Mouse (Mus musculus) bone marrow macrophage, adult 2 months (primary cell): ENCODE results near the gene Tax1bp3. TPM values are rescaled to one million over a fixed set of nuclear protein-coding genes. Genes with fewer than 3 reads are reported as not detected.

Experiments used
- H3K27ac ChIP-seq: 2 replicates; pipeline ENCODE4 v1.5.1; 2012; ENCODE audit warnings: low read depth, low read length; ENCODE audit not compliant: insufficient read depth
- H3K4me1 ChIP-seq: 2 replicates; pipeline ENCODE4 v1.6.1; 2012; ENCODE audit warnings: low read length; ENCODE audit not compliant: control insufficient read depth, insufficient read depth
- H3K4me3 ChIP-seq: 2 replicates; pipeline ENCODE4 v1.5.1; 2012; ENCODE audit warnings: mild to moderate bottlenecking, low read length, moderate library complexity; ENCODE audit not compliant: insufficient read depth
- CTCF ChIP-seq: IDR thresholded peaks from 2 replicates; pipeline ENCODE4 v1.5.1; 2012; ENCODE audit warnings: low read depth, mild to moderate bottlenecking, low read length, moderate library complexity
- POLR2A ChIP-seq: IDR thresholded peaks from 2 replicates; pipeline ENCODE4 v1.6.1; 2012; ENCODE audit warnings: mild to moderate bottlenecking, low read depth, low read length, borderline replicate concordance
- polyA plus RNA-seq: library from polyadenylated mRNA; stranded (reverse); fragments of >200 nt; gene quantifications from 2 replicates; pipeline ENCODE4 v1.2.4, GENCODE M21; 2012; ENCODE audit not compliant: missing spikeins, insufficient read depth, insufficient read length

The Tax1bp3 gene
- polyA plus RNA-seq, 1 experiment: 37.3 TPM

DNA sequence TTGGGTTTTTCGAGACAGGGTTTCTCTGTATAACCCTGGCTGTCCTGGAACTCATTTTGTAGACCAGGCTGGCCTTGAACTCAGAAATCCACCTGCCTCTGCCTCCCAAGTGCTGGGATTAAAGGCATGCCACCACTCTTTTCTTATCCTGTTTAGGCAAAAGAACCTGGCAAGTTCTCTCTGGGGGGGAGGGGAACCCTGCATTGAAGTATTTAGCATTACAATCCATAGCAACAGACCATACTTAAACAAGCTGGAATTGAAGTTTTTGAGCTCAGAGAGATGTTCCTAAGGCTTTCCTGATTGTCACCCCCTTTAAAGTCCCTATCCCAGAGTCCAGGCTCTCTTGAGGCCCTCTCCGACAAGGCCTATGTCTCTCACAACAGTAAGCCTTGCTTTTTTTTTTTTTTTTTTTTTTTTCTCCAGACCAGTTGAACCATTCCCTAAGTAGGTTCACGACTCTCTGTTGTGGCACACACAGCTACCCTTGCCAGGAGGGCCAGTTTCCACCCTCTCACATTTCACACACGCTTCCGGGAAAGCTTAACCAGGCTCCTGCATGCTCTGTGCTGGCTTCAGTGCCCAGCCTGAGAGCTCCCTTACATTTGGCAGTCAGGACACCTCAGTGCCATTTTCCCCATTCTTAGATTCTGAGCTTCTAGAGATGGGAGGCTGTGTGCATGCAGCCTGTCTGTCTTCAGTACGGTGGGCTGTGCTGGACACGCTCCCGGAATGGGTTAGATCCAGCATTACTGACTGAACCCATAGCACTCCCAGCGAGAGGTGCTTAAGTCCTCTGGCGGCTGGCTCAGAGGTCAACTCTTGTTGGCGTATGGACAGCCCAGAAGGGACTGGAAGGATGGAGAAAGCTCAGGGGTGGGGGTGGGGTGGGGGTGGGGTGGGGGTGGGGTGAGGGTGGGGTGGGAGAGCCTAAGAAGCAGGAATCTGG is 30.6 kb upstream of the Tax1bp3 start:
- Histone ChIP-seq H3K27ac (no peak overlapping the region), H3K4me1 (no peaks in the 10 kb centered on the region), H3K4me3 (no peak overlapping the region)
- no peak for TF ChIP-seq POLR2A
- no peak for TF ChIP-seq CTCF

- no peak overlapping the region for H3K4me3 ChIP-seq
- no peak overlapping the region for H3K27ac ChIP-seq
- TF ChIP-seq POLR2A (no peak), CTCF (no peak)
- H3K4me1 ChIP-seq: no peaks in the 10 kb centered on the region
Measured at GRCm38 (mm10) chr11:73146975-73147365, 29.9 kb upstream of the Tax1bp3 start.

DNA sequence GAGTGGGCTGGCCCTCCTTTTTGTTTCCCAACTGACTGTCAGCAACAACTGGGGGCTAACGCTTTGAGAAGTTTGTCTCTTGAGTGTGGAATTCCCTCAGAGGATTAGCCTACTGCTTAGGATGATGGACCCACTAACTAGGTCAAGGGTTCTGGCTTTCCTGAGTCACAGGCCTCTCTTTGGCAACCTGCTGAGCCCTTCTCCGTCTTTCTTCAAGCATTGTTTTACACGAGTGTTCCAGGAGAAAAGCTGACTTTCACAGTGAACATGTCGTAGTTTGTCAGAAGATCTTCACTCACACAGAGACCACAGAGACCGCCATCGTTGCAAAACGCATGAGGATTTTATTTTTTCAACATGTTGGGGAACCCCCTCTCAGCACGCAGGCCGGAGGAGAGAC is 28.7 kb upstream of the Tax1bp3 start:
- no peak overlapping the region for H3K4me3 ChIP-seq
- H3K4me1 ChIP-seq: no peaks in the 10 kb centered on the region
- no peak overlapping the region for H3K27ac ChIP-seq
- TF ChIP-seq POLR2A (no peak), CTCF (no peak)

DNA sequence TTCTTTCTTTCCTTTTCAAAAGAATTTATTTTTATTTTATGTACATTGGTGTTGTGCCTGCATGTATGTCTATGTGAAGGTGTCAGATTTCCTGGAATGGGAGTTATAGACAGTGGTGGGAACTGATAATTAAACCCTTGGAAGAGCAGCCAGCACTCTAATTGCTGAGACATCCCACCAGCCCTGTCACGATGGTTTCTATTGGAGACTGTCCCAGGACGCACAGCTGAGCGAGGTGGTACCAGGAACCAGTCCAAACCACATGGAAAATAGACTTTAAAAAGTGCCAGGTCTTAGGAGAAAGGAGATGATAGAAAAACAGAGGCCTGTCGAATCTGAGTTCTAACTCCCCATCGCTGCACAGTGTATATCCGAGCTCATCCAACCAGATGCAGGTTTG is 21.8 kb upstream of the Tax1bp3 start:
- Histone ChIP-seq H3K27ac (no peak overlapping the region), H3K4me3 (no peak overlapping the region), H3K4me1 (no peaks in the 10 kb centered on the region; the same call in 1 of the 2 replicates)
- no peak for TF ChIP-seq CTCF
- TF ChIP-seq POLR2A: no peak

DNA sequence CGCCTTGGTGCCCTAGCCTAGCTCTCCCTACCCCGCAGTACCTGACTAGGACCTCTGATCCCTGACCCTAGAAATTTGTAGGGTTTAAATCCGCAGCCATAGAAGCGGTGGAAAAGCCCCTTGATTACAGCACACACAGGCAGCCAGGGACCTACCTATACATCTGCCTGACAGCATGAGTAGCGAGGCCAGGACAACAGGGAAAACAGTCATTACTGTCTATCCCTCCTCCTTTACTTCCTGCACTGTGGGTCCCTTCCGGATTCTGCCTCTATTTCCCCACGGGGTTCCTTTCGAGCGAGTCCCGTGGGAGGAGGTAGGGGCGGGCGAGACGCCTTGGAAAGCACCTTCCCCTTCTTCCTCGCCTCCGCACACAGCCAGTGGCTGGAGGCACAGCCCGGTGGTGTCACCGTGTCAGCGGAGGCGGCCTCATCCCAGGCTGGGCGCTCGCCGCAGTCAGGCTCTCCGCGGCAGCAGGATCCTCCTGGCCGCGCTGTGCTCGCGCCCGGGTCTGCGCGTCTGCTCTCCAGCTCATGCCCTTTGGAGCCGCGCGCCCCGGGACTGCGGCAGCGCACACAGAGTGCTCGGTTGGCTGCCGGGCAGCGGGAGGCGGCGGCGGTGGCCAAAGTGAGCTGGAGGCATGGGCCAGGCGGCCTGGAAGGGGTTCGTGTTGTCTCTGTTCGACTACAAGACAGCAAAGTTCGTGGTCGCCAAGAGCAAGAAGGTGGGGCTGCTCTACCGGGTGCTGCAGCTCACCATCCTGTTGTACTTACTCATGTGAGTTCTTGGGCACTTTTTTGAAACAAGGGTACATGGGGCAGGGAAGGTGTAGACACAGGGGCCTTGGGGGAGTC is 16.7 kb upstream of the Tax1bp3 start, which contains the start of gene P2rx5:
Gene P2rx5, plus strand, starts transcription at position 465 of the 854 bp plus-strand sequence.
- no peak within 1 kb of the TSS for H3K27ac ChIP-seq
- TF ChIP-seq CTCF: no peak
- H3K4me1 ChIP-seq: peaks cover 15% of the 10 kb centered on the region
- H3K4me3 ChIP-seq: peak within 1 kb of the TSS; percentile 52

- TF ChIP-seq POLR2A (no peak), CTCF (no peak)
- Histone ChIP-seq H3K4me1 (peaks cover 15% of the 10 kb centered on the region), H3K4me3 (no peak overlapping the region), H3K27ac (no peak overlapping the region)
Measured at GRCm38 (mm10) chr11:73160811-73161200, 16.1 kb upstream of the Tax1bp3 start.

DNA sequence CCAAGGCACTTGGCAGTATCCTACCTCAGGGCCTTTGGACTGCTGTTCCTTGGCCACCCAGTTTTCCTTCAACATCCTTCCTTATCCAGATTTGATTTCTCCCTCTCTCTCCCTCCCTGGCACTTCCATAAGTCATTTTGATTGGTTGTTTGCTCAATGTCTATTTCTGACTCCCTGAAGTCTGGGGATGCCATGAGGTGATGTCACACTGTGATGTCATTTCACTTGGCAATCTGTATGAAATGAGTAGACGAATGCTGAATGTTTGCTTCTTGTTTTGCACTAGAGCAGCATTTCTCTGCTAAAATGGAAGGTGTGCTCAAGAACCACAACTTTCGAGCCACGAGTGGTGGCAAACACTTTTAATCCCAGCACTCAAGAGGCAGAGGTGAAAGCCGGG is 15.3 kb upstream of the Tax1bp3 start:
- no peak for TF ChIP-seq POLR2A
- TF ChIP-seq CTCF: no peak
- Histone ChIP-seq H3K4me1 (peaks cover 15% of the 10 kb centered on the region), H3K4me3 (no peak overlapping the region), H3K27ac (no peak overlapping the region)

DNA sequence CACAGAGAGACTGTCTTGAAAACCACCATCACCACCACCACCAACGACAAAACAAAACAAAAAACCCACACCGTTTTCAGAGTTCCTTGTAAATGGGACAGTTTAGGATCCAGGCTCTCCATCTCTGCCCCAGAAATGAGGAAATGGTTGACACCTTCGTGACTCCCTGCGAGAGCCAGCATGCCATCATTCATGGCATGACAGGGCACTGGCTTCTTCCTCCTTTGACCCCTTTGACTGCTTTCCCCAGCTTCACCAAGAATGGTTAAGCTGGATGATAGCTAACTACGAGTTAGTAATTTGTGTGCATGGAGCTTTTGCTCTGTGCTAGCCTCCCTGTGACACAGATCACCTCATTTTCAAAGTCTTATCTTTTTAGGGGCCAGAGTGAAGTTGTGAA is 14.6 kb upstream of the Tax1bp3 start:
- Histone ChIP-seq H3K27ac (no peak overlapping the region), H3K4me3 (no peak overlapping the region), H3K4me1 (peaks cover 15% of the 10 kb centered on the region)
- no peak for TF ChIP-seq CTCF
- no peak for TF ChIP-seq POLR2A

DNA sequence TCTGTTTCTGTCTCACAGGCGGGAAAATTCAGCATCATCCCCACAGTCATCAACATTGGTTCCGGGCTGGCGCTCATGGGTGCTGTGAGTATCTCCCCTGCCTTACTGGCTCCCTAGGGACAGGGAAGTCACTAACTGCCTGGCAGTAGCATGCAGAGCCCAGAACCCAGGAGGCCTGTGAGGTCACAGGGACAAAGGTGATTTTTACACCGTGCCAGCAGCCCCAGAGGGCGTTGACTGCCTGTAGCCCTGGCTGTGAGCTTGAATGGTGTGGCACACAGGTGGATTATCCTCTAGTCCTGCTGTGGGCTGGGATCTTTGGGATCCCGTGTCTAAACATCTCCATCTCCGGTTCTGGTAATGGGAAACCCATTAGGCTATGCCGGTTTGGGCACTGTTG is 8.8 kb upstream of the Tax1bp3 start:
- no peak for TF ChIP-seq POLR2A
- no peak for TF ChIP-seq CTCF
- H3K4me1 ChIP-seq: no peaks in the 10 kb centered on the region

DNA sequence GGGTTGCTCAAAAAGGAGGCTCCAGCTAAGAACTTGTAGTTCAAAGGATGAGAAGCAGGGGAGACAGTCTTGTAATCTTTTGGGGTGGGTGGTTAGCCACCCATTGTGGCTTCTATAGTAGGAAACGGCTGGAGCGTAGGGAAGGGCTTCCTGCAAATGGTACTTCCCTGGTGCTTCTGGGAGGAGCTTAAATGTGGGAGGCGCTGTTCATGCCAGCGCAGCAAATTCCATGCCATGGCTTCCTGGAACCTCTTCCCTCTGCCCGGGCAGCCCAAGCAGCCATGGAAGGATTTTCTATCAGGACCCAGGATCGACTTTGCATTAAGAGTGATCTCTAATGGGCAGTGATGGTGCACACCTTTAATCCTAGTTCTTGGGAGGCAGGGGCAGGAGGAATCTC is 8.3 kb upstream of the Tax1bp3 start:
- H3K4me1 ChIP-seq: no peaks in the 10 kb centered on the region
- H3K27ac ChIP-seq: no peak overlapping the region
- no peak overlapping the region for H3K4me3 ChIP-seq
- TF ChIP-seq CTCF (no peak), POLR2A (no peak)

More for the DNA sequence above, 8.8 kb upstream of the Tax1bp3 start:
- Histone ChIP-seq H3K27ac (no peak overlapping the region), H3K4me3 (no peak overlapping the region)
